Mouse (Mus musculus): ENCODE data around the gene Kif5c.

Kif5c gene

GRCm38 (mm10) chr2:49625581-49625980, 6.5 kb downstream of the Kif5c start:
- DNase-seq = no peak

- no peak for DNase-seq
These were observed 8.5 kb downstream of the Kif5c start for GRCm38 (mm10) chr2:49627611-49628010.

- no peak for DNase-seq
These were observed 9.1 kb downstream of the Kif5c start for GRCm38 (mm10) chr2:49628094-49628705.

DNA sequence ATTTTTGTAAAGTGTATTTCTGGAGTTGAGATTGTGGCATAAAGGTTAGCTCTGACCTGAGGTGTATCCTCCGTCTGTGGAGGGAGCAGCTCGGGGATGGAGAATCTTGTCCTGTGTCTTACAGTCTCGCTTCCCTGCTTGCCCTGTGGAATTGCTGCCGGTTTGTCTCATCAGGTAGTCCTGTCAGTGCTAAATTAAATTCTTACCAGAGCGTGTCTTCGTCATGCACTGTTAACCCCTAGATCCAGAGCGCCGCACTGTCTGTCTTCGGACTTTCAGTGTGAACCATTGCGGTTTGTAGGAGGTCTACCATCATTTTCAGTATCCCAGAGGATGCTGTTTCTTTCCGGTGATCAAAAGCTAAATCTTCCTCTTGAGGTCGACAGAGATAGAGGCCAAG, 10.1 kb downstream of the Kif5c start:
- peak; percentile 24 for DNase-seq

DNA sequence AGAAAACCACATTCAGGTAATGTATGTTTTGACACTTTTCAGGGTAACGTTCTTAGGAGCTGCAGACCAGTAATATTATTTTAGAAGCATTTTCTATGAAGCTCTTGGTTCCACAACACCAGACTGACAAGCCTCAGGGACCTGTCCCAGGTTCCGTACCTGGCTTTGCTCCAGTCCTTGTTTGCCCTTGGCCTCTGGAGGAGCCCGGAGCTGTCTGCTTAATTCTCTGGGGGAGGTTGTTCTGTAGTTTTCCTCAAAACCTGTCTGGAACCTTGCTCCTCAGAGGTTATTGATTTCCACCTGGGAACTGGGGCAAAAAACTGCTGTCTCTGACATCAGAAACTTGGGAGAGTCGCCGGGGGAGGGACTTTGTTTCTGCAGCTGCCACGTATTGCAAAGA, 11.5 kb downstream of the Kif5c start:
- DNase-seq = peak; percentile 34

GRCm38 (mm10) chr2:49633231-49633630, 14.1 kb downstream of the Kif5c start:
- DNase-seq = no peak

DNA sequence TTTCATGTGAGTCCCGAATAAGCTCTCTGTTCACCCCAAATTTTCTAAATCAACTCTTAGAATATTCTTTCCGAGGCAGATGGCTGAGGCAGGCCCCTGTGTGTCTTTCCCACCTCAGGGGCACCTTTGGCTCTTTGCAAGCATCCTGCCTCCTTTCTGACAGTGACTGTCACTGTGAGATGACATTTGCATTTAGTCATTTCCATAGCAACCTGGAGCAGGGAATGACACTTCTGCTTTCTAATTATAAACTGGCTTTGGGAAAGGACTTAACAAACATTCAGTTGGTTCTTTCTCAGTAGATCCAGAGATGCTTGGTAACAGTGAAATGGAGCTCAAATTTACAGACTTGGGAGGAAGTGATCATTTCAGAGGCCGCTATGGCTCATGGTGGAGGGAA, 23.7 kb downstream of the Kif5c start:
- no peak for DNase-seq

GRCm38 (mm10) chr2:49643756-49644155, 24.7 kb downstream of the Kif5c start:
- DNase-seq = no peak

GRCm38 (mm10) chr2:49647591-49647990, 28.5 kb downstream of the Kif5c start:
- no peak for DNase-seq

GRCm38 (mm10) chr2:49648344-49648743, 29.2 kb downstream of the Kif5c start:
- DNase-seq = no peak

DNA sequence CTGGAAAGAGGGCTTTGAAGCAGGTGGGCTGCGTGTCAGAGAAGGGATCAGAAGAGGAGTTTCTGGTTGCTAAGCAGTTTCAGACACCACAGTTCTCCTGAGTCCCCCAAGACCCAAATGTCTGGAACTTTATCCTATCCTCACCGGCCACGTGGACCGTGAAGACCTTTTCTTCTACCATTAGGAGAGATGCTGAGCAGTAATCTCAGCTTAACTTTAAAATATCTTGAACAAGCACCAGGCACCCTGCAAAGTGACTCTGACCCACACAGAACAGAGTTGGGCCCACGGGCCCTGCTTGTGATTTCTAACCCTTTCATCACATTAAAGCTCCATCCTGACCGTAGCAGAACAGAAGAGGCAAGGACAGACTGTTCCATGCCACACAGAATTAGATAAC, 29.7 kb downstream of the Kif5c start:
- no peak for DNase-seq

DNA sequence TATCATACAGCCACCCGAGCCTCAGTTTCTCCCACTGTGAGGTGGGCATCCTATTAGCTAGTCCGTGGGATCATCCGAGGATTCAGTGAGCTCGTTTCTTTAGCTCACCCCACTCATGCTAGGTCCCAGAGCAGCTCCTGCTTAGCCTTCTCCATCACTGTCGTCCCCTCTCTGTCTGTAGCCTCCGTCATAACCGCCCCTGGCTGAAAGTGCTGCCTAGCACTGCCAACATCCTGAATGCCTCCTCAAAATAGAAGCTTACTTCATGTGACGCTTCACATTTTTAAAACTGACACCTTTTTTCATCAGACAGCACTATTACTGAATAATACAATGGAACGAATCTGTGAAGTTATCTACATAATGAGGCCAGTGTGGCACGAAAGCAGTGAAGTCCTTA, 30.1 kb downstream of the Kif5c start:
- DNase-seq = no peak

GRCm38 (mm10) chr2:49651737-49652136, 32.6 kb downstream of the Kif5c start:
- no peak for DNase-seq

DNA sequence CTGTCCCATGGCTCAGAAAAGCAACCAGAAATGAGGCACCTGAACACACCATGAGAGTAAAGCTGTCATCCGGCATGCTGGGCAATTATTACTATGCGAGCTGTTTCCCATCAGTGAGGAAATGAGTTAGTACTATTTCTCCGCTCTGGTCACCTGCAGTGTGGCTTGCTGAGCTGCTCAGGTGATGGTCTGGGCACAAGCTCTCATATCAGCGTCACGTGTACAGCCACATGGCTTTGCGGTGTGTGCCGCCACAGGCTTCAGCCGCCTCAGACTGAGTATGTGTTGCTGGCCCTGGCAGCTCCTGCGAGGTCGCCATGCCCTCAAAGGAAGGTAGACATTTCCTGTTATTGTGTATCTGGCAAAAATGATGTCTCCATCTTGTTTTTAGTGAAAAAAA, 35.5 kb downstream of the Kif5c start:
- peak; percentile 19 for DNase-seq

- DNase-seq = no peak
These were observed 36.2 kb downstream of the Kif5c start for GRCm38 (mm10) chr2:49655195-49655873.

GRCm38 (mm10) chr2:49655874-49656195, 36.7 kb downstream of the Kif5c start:
- no peak for DNase-seq

- DNase-seq = no peak
These were observed 37.9 kb downstream of the Kif5c start for GRCm38 (mm10) chr2:49656988-49657387.

DNA sequence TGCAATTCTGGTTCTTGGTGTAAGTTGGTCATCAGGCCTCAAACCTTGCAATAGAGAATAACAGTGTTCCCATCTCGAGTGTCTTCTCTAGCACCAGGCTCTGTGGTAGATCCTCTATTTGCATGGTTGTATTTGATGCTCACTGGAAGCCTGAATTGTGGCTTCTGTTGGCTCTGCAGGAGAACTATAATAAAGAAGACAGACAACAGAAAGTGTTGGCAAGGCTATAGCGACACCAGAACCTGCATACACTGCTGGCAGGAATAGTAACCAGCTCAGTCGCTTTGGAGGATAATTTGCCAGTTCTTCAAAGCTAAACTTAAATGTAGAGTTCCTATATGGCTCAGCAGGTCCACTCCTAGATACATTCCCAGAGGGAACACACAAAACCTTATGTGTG, 38.6 kb downstream of the Kif5c start:
- no peak for DNase-seq

GRCm38 (mm10) chr2:49658988-49659387, 39.9 kb downstream of the Kif5c start:
- DNase-seq = no peak

- DNase-seq = no peak
These were observed 40.9 kb downstream of the Kif5c start for GRCm38 (mm10) chr2:49659964-49660363.

- no peak for DNase-seq
These were observed 41.4 kb downstream of the Kif5c start for GRCm38 (mm10) chr2:49660375-49660923.

DNA sequence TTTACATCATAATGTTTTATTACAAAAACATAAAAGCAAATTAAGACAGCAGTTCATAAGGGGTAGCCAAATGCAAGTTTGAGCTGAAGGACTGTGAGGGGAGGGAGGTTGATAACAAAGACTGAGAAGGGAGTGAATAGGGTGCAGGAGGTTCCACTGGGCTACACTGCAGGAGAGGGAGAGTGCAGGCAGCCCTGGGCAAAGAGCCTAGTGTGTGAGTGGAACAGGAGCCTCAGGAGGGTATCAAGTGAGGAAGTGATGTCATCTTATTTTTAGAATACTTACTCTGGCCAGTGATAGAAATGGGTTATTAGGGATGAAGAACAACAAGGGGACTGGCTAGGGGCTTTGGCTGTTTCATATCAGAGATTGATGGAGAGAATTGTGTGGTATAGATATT, 42.2 kb downstream of the Kif5c start:
- DNase-seq = no peak

DNA sequence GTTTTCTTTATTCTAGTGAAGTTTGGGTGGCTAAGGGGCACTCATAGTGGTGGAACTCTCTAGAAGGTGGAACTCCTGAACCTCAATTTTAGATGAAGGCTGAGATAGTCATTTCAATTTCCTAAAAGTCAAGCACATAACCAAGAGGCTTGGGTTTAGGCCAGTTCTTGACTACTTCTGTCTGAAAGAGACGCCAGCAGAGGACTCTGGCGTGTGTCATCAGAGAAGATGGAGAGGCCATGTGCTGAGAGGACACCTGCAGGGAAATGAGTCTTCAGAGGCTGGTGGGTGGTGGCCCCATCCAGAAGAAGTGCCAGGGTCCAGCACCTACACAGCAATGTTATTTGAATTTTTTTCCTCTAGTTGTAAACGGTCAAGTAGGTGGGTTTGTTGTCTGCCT, 42.8 kb downstream of the Kif5c start:
- DNase-seq = no peak

DNA sequence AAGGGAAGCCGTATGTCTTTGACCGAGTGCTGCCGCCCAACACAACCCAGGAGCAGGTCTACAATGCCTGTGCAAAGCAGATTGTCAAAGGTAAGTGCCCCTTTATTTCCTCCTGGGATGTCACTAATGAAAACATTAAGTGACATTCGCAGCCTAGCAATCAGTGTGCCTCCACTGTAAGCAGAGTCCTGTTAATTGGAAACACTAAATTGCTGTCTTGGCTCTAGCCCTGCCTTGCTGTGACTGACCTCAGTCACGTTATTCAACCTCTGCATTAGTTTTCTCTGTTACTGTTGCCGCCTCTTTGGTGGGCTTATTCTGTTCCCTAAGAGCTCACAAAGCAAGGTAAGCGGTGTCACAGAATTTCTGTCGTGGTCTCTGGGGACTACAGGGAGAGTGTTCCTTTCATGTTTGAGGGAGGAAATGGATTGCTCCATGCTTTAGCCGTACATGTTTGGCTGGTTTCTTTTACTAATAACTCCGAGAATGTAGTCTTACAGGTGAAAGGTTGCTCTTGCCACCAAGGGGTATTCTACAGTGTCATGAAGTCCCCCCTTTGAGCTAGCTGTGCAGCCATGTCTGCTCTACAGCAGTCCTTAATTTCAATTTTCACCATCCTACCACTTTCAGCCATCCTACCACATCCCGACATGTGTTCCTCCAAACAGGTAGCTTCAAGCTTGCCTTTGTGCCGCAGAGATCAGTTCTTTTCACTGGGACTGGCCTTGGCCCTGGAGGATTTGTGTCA, 52.8 kb downstream of the Kif5c start:
- DNase-seq = no peak
